Mouse (Mus musculus): Measurements from ENCODE around the gene Proser2. TPM values are rescaled to one million over a fixed set of nuclear protein-coding genes. Genes with fewer than 3 reads are reported as not detected.

Gene Proser2
- polyA plus RNA-seq, 1 experiment from 2014 or later, result 9.0 TPM

DNA sequence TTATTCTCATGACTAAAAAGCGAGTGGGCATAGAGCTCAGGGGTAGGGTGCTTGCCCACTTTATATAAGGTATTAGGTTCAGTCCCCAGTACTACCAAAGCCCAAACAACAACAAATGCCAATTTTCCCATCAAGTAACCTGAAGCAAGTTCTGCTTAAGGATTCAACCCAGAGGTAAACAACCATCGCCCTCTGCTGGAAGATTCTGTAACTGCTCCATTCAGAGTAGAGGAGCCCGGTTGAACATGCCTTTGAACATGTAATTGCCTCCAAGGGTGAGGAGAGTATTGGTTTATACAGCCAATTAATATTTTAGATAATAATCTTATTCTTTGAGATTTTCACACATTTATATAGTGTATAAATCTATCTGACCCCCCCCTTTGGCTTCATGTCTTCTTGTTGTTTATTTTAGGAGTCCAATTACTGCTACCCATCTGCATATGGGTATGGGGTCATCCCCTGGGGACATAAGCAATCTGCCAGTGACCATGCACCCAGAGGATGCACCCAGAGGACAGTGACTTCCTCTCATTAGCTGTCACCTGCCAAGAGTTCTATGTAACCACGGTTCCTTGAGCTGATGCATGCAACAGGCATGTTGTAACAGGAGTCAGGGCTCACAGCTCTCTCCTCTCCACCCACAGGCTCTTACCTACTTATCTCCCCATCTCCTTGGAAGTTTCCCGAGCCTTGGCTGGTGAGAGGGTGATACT, 38.0 kb upstream of the Proser2 start:
- 25% methylated on average over 5 of the region's 5 CpGs for WGBS
- ATAC-seq, result peak; percentile 53; the same call in 1 of the 2 replicates
- Histone ChIP-seq H3K4me2 (replicated peaks; ENCODE audit: low read depth) (no peak overlapping the region), H3K27ac (ENCODE audit: low read depth, low read length) (no peak overlapping the region), H3K36me3 (ENCODE audit: control insufficient read depth, insufficient read depth) (no peaks in the 10 kb centered on the region), H3K9ac (ENCODE audit: low read depth, low read length) (no peak overlapping the region), H3K27me3 (replicated peaks; ENCODE audit: control insufficient read depth, insufficient read depth, low read length) (no peaks in the 10 kb centered on the region), H3K4me3 (ENCODE audit: low read depth, low read length) (no peak overlapping the region), H3K9me3 (ENCODE audit: control insufficient read depth) (no peaks in the 10 kb centered on the region), H3K4me1 (replicated peaks; ENCODE audit: control insufficient read depth, insufficient read depth, low read length) (peaks cover 3% of the 10 kb centered on the region; the same call in 1 of the 2 replicates)
- TF ChIP-seq CTCF (IDR thresholded peaks at IDR 0.05; ENCODE audit: low read depth), result peak; percentile 93

GRCm38 (mm10) chr2:6165771-6166170, 35.8 kb upstream of the Proser2 start:
- Histone ChIP-seq H3K27me3 (replicated peaks; ENCODE audit: control insufficient read depth, insufficient read depth, low read length) (no peaks in the 10 kb centered on the region), H3K27ac (ENCODE audit: low read depth, low read length) (no peak overlapping the region), H3K9me3 (ENCODE audit: control insufficient read depth) (no peaks in the 10 kb centered on the region), H3K4me2 (replicated peaks; ENCODE audit: low read depth) (no peak overlapping the region), H3K4me3 (ENCODE audit: low read depth, low read length) (no peak overlapping the region), H3K9ac (ENCODE audit: low read depth, low read length) (no peak overlapping the region), H3K36me3 (ENCODE audit: control insufficient read depth, insufficient read depth) (no peaks in the 10 kb centered on the region), H3K4me1 (replicated peaks; ENCODE audit: control insufficient read depth, insufficient read depth, low read length) (peaks cover 6% of the 10 kb centered on the region; the same call in 1 of the 2 replicates)
- no peak for ATAC-seq
- no peak for TF ChIP-seq CTCF (IDR thresholded peaks at IDR 0.05; ENCODE audit: low read depth)
- WGBS, result 54% methylated on average over 6 of the region's 6 CpGs

DNA sequence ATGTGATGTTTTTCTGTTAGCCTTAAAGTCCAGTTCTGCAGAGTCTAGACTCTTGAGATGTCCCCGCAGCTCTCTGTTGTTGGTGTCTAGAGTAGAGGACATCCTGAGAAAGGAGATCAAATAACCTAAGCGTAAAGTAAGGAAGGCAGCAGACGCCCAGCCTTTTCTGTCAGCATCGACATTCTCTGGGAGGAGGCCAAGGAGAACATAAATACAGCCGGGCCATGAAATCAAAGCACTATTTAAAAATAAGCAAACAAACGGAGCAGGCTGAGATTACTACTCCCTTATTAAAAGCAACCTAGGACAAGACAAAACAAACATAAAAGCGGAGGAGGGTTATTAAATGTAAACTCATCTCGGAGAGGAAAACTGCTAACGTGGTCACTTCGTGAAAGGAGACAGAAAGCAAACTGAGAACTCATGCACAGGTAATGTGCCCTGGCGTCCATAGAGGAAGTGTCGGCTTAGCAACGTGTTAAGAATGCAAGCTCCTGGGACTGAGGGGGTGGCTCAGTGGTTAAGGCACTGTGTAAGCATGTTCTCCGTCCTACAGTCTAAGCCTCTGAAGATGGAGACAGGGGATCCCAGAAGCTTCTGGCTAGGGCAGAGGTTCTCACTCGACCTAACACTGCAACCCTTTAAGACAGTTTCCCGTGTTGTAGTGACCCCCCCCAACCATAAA, 34.7 kb upstream of the Proser2 start:
- Histone ChIP-seq H3K9me3 (ENCODE audit: control insufficient read depth) (no peaks in the 10 kb centered on the region), H3K27ac (ENCODE audit: low read depth, low read length) (no peak overlapping the region), H3K4me3 (ENCODE audit: low read depth, low read length) (no peak overlapping the region), H3K27me3 (replicated peaks; ENCODE audit: control insufficient read depth, insufficient read depth, low read length) (no peaks in the 10 kb centered on the region), H3K9ac (ENCODE audit: low read depth, low read length) (no peak overlapping the region), H3K36me3 (ENCODE audit: control insufficient read depth, insufficient read depth) (no peaks in the 10 kb centered on the region), H3K4me1 (replicated peaks; ENCODE audit: control insufficient read depth, insufficient read depth, low read length) (peaks cover 9% of the 10 kb centered on the region; the same call in 1 of the 2 replicates), H3K4me2 (replicated peaks; ENCODE audit: low read depth) (0 out of 2 replicates have a peak overlapping the region, but pooled peaks have one; percentile 1)
- no peak for ATAC-seq
- TF ChIP-seq CTCF (IDR thresholded peaks at IDR 0.05; ENCODE audit: low read depth), result no peak
- WGBS, result 38% methylated on average over 16 of the region's 16 CpGs

DNA sequence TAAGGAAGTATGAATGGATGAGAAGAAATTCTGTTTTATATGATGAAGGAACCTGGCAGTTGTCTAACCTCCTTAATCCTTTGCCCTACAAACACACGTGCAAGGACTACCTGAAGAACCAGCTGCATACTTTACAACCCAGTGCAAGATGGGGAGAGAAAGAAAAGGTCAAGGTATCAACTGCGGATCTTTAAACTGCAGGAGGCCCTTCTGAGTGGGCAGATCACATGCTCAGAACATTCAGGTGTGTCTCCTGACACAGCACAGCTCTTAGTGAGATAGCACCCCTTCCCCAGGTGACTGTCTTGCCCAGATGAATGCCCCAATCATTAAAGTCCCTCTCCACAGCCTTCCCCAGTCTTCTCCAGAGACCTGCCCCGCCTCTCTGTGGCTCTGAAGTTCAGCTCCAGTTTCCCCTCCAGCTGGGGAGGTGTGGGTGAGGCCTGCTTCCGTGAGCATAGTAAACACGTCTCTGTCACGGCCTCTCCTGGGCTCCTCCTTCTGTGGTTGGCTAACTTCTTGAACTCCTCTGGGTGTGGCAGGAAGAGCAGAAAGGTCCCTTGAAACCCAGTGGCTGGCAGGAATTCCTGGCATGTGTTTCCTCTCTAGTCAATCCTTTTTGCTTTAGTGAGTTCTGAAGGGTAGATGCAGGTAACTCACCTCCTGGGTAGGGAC, 32.5 kb upstream of the Proser2 start:
- peak overlapping the region; percentile 68 for H3K27ac ChIP-seq (ENCODE audit: low read depth, low read length)
- H3K4me1 ChIP-seq (replicated peaks; ENCODE audit: control insufficient read depth, insufficient read depth, low read length), result peaks cover 9% of the 10 kb centered on the region; the same call in 1 of the 2 replicates
- no peaks in the 10 kb centered on the region for H3K9me3 ChIP-seq (ENCODE audit: control insufficient read depth)
- no peaks in the 10 kb centered on the region for H3K36me3 ChIP-seq (ENCODE audit: control insufficient read depth, insufficient read depth)
- no peak for TF ChIP-seq CTCF (IDR thresholded peaks at IDR 0.05; ENCODE audit: low read depth)
- no peaks in the 10 kb centered on the region for H3K27me3 ChIP-seq (replicated peaks; ENCODE audit: control insufficient read depth, insufficient read depth, low read length)
- H3K4me3 ChIP-seq (ENCODE audit: low read depth, low read length), result no peak overlapping the region
- H3K4me2 ChIP-seq (replicated peaks; ENCODE audit: low read depth), result 0 out of 2 replicates have a peak overlapping the region, but pooled peaks have one; percentile 18
- ATAC-seq, result peak; percentile 97
- H3K9ac ChIP-seq (ENCODE audit: low read depth, low read length), result no peak overlapping the region
- WGBS, result 22% methylated on average over 6 of the region's 6 CpGs

DNA sequence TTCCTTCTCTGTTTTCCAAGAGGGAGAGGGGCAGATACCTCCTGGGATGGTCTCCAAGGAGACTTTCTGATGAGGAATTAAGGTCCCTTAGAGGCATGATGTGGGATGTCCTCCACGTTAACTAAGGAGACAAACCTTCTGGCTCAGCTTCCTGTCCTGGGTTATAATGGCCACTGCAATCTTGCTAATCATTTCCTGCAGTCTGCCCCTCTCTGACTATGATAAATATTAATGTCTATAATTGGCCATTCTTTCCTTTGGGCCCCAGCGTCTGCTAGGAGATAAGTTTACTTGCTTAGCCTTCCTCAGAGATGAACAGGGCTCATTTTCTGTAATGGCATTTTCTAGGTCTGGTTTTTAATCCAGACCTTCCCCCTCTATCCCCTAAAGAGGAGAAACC, 29.7 kb upstream of the Proser2 start:
- Histone ChIP-seq H3K9ac (ENCODE audit: low read depth, low read length) (no peak overlapping the region), H3K27ac (ENCODE audit: low read depth, low read length) (no peak overlapping the region), H3K4me2 (replicated peaks; ENCODE audit: low read depth) (no peak overlapping the region), H3K4me1 (replicated peaks; ENCODE audit: control insufficient read depth, insufficient read depth, low read length) (0 out of 2 replicates have a peak, but pooled peaks cover 6% of the 10 kb centered on the region), H3K36me3 (ENCODE audit: control insufficient read depth, insufficient read depth) (no peaks in the 10 kb centered on the region), H3K9me3 (ENCODE audit: control insufficient read depth) (no peaks in the 10 kb centered on the region), H3K4me3 (ENCODE audit: low read depth, low read length) (no peak overlapping the region), H3K27me3 (replicated peaks; ENCODE audit: control insufficient read depth, insufficient read depth, low read length) (no peaks in the 10 kb centered on the region)
- 13% methylated on average over 2 of the region's 2 CpGs for WGBS
- no peak for ATAC-seq
- TF ChIP-seq CTCF (IDR thresholded peaks at IDR 0.05; ENCODE audit: low read depth), result no peak

GRCm38 (mm10) chr2:6159219-6159618, 29.2 kb upstream of the Proser2 start:
- Histone ChIP-seq H3K36me3 (ENCODE audit: control insufficient read depth, insufficient read depth) (no peaks in the 10 kb centered on the region), H3K4me3 (ENCODE audit: low read depth, low read length) (no peak overlapping the region), H3K4me2 (replicated peaks; ENCODE audit: low read depth) (no peak overlapping the region), H3K9ac (ENCODE audit: low read depth, low read length) (no peak overlapping the region), H3K27me3 (replicated peaks; ENCODE audit: control insufficient read depth, insufficient read depth, low read length) (no peaks in the 10 kb centered on the region), H3K4me1 (replicated peaks; ENCODE audit: control insufficient read depth, insufficient read depth, low read length) (0 out of 2 replicates have a peak, but pooled peaks cover 6% of the 10 kb centered on the region), H3K27ac (ENCODE audit: low read depth, low read length) (no peak overlapping the region), H3K9me3 (ENCODE audit: control insufficient read depth) (no peaks in the 10 kb centered on the region)
- no peak for TF ChIP-seq CTCF (IDR thresholded peaks at IDR 0.05; ENCODE audit: low read depth)
- WGBS, result 82% methylated on average over 9 of the region's 9 CpGs
- no peak for ATAC-seq

Measured in intestine, postnatal 0 days (tissue).